Mouse (Mus musculus) frontal cortex, adult 2 months (tissue): ENCODE data around the gene Fam168b. TPM values are rescaled to one million over a fixed set of nuclear protein-coding genes. Genes with fewer than 3 reads are reported as not detected.

Experiments used
- DNase-seq, 2 experiments: peaks; one replicate each; pipeline ENCODE4 v3.0.0; 2022; ENCODE audit warnings: low spot score in 1 of 2; ENCODE audit errors: extremely low spot score in 1 of 2
- polyA plus RNA-seq: library from polyadenylated mRNA; depleted of rRNA; stranded (reverse); fragments of >200 nt; gene quantifications from 2 replicates; pipeline ENCODE4 v1.2.3, GENCODE M21; 2012

Fam168b gene
- polyA plus RNA-seq, 1 experiment: 214 TPM

DNA sequence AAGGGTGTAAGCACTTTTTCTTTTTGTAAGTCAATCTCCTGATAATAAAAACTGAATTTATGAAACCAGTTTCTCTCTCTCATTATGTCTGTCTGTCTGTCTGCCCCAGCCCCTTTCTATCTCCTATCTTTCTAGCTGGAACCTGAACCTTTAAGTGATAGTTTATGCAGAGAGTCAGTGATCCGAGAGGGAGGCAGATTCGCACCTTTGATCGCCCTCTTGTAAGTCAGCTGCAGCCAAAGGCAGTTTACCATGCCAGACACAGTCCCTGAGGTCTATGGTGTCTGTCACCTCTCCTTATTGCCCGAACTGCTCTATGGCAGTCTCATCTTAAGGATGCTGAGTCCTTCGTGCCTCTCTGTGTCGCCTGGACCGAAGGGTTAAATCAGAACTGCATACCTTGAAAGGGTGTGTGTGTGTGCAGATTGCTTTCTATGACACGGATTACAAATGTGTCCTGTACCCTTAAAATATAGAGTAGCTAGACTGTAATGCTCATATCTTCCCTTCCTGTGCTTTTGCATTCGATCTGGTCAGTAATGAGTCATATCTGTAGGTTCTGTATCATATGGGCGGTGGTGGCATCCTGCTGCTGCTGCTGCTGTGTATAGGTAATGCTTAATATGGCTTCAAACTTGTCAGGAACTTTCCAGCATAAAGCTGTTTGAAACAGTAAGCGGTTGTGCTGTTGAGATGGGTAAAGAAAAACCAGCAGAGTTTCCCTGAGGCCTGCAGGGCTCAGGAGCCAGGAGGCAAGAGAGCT, 9.4 kb upstream of the Fam168b start:
- no peak for DNase-seq

GRCm38 (mm10) chr1:34851562-34851961, 8.7 kb upstream of the Fam168b start:
- DNase-seq: peak; percentile 37 to 71

GRCm38 (mm10) chr1:34850343-34851136, 7.7 kb upstream of the Fam168b start:
- DNase-seq: no peak

- DNase-seq: peak; percentile 58 to 91
These were observed 7.0 kb upstream of the Fam168b start, which contains the start of gene Plekhb2 for GRCm38 (mm10) chr1:34849745-34850342. Plekhb2 (plus strand) TSS chr1:34849976.

- DNase-seq: no peak
These were observed 4.2 kb upstream of the Fam168b start for GRCm38 (mm10) chr1:34847070-34847469.

GRCm38 (mm10) chr1:34842389-34842861, 440 bp downstream of the Fam168b start:
- DNase-seq: no peak

- no peak for DNase-seq
These were observed 1.0 kb downstream of the Fam168b start for GRCm38 (mm10) chr1:34841709-34842388.

DNA sequence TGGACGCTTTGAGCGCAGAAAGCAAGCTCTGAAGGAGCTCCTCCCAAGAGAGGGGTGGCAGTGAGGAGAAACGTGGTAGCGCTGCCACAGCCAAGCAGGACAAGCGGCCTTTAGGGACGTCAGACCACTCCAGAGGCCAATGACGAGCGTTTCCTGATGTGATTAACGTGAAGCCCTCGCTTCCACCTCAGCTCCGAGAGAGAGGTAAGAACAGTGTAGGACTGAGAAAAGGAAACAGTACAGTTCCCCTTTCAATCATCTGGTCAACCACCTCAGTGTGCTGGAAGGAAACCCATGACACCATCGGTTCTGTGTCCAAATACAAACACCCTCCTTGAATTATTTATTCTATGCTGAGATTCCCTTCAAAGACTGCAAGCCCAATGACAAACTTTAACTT, 3.6 kb downstream of the Fam168b start:
- no peak for DNase-seq

DNA sequence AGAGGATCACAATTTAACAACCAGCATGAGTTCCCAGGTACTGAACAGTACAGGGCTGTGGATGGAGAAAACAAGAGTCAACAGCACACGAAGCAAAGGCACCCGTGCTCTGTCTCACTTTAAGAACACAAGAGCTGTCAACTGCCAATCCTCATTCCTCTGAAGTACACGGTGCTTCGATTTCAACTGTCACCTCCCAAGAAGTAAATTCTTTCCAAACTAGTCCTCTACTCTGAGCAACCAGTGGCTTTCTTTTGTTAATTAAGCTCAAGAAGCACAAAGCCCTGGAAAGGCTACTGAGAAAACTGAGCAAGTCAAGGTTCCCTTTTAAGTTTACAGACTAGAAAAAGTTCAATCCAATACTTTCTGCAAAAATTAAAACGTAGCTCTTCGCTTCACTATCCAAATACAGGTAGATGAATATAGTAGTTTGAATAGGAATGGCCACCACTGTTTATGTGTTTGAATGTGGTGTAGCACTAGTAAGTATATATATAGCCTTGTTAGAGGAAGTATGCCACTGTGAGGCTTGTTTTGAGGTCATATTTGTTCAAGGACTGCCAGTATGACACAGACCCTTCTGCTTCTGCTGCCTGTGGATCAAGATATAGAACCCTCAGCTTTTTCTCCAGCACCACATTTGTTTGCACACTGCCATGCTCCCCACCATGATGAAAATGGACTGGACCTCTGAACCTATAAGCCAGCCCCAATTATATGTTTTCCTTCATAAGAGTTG, 4.7 kb downstream of the Fam168b start:
- no peak for DNase-seq

DNA sequence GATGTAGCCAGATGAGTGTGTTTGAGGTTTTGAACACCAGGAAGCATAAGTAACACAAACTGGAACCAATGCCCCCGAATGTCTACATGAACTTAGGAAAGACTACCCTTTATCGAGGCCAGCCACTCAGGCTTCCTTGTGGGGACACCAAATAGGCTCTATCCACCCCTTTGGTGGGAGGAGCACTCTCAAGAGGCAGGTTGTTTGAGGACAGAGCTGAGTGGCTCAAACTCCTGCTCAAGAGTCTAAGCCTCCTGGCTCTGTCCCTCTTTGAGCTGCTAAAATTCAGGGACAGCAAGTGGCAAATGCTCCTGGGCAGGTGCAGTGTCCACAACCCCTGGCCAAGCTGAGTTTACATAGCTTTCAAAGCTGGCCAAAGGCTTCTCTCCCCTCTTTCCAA, 8.0 kb downstream of the Fam168b start:
- DNase-seq: no peak

DNA sequence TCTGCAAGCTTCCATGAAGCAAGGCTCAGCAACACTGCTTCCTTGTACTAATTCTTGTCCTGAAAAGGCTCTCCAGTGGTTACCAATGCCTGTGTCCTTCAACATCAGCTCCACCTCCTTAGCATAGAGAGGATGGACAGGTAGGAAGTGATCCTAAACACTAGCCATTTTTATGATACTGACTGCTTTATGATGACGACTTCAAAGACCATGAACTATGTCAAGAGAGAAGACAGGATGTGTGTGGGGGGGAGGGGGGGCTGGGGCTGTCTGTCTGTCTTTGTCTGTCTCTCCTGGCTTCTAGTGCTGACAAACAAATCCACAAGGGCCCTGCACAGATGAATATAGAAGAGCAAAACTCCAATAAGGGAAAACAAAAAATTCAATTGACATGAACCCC, 11.5 kb downstream of the Fam168b start:
- no peak for DNase-seq

- DNase-seq: no peak
These were observed 11.9 kb downstream of the Fam168b start for GRCm38 (mm10) chr1:34830934-34831333.

- DNase-seq: no peak
These were observed 14.2 kb downstream of the Fam168b start for GRCm38 (mm10) chr1:34828528-34829294.

DNA sequence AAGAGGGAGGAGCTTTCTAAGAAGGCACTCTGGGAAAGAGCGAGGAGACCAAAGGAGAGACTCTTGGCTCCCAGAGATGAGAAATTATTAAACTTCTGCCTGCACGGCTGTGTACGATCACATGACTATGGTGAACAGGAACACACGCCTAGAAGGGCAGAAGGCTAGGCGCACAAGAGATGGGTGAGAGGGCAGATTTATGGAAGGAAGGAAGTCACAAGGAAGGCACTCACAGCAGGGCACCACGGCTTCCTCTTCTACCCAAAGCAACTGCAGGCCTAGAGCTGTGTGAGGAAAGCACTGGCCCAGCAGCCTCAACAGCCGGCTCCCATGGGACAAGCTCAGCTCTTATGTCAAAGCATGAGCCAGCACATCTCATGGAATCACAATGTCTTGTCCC, 15.0 kb downstream of the Fam168b start:
- DNase-seq: no peak

DNA sequence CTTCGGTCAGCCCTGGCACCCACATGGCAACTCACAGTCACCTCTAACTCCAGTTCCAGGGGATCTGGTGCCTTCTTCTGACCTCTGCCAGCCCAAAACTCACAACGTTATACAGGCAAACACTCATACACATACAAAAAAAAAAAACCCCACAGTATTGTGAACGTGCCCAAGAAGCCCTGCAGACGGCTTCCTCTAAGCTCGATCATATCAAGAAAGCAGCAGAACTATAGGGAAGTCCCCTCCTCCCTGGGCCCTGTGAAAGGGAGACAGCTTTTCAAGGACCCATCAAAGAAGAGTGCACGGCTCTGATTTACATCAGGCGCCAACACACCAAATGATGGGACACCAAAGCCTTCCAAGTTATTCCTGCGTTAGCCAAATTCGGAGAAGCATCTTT, 17.0 kb downstream of the Fam168b start:
- no peak for DNase-seq

- DNase-seq: no peak
These were observed 18.7 kb downstream of the Fam168b start for GRCm38 (mm10) chr1:34824208-34824607.

DNA sequence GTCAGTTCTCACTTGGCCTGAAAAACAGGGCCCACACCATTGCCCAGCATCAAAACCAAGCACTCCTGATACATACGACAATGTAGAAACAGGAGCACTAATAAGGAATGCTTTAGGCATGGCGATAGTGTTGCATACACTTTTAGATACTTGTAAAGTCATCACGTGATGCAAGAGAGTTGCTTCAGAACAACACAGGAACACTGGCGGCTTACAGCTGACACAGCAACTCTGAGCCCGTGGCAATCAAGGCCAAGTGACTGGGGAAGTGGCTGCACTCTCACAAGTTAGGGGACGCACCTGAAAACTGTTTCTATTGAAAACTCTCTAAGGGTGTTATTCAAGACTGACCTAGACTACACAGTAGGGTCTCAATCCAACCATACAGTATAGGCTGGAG, 19.5 kb downstream of the Fam168b start:
- no peak for DNase-seq

- no peak for DNase-seq
These were observed 20.1 kb downstream of the Fam168b start for GRCm38 (mm10) chr1:34822746-34823145.

- DNase-seq: peak in 1 of 2 experiments; percentile 52
These were observed 20.9 kb downstream of the Fam168b start for GRCm38 (mm10) chr1:34822003-34822402.
